Mouse (Mus musculus): ENCODE data around the gene Baiap2l1. TPM values are rescaled to one million over a fixed set of nuclear protein-coding genes. Genes with fewer than 3 reads are reported as not detected.

Baiap2l1 gene
- polyA plus RNA-seq, 1 experiment from 2014 or later, result 8.1 TPM

- H3K4me2 ChIP-seq, result no peak overlapping the region
- TF ChIP-seq CTCF (IDR thresholded peaks at IDR 0.05; ENCODE audit: low read depth), result no peak
- H3K27ac ChIP-seq (ENCODE audit: low read depth), result no peak overlapping the region
- no peak overlapping the region for H3K4me3 ChIP-seq (ENCODE audit: low read depth, low read length)
- H3K27me3 ChIP-seq (ENCODE audit: insufficient read depth, low read length), result no peaks in the 10 kb centered on the region
- no peak overlapping the region for H3K9ac ChIP-seq
- WGBS, result 56% methylated on average over 7 of the region's 7 CpGs
- peak; percentile 39 for DNase-seq
- H3K9me3 ChIP-seq (ENCODE audit: low read depth, low read length), result 0 out of 2 replicates have a peak, but pooled peaks cover 3% of the 10 kb centered on the region
- peaks cover 6% of the 10 kb centered on the region for H3K4me1 ChIP-seq (ENCODE audit: insufficient read depth)
- H3K36me3 ChIP-seq (ENCODE audit: insufficient read depth), result no peaks in the 10 kb centered on the region
- ATAC-seq (ENCODE audit: insufficient read depth), result no peak
These were observed 111.2 kb downstream of the Baiap2l1 start for GRCm38 (mm10) chr5:144246669-144247068.

DNA sequence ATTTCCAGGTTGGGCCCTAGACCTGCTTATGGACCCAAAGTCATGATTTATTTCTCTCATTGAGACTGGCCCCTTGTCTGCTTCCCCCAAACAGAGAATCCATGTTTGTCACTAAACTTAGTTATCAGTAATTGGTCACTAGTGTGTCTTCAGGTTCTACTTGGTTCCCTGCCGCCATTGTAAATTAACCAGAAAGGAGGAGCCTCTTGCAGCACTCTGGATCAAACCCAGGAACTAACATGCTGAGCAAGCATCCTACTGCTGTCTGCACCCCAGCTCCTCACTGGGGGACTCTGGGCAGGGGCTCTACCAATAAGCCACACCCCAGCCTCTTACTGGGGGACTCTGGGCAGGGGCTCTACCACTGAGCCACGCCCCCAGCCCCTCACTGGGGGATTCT lies 112.3 kb downstream of the Baiap2l1 start:
- Histone ChIP-seq H3K4me2 (no peak overlapping the region), H3K9ac (no peak overlapping the region), H3K27ac (ENCODE audit: low read depth) (no peak overlapping the region), H3K27me3 (ENCODE audit: insufficient read depth, low read length) (no peaks in the 10 kb centered on the region), H3K4me1 (ENCODE audit: insufficient read depth) (peaks cover 6% of the 10 kb centered on the region), H3K9me3 (ENCODE audit: low read depth, low read length) (0 out of 2 replicates have a peak, but pooled peaks cover 3% of the 10 kb centered on the region), H3K36me3 (ENCODE audit: insufficient read depth) (no peaks in the 10 kb centered on the region), H3K4me3 (ENCODE audit: low read depth, low read length) (no peak overlapping the region)
- no peak for DNase-seq
- 69% methylated on average over 2 of the region's 2 CpGs for whole genome bisulfite sequencing
- ATAC-seq (ENCODE audit: insufficient read depth), result no peak
- TF ChIP-seq CTCF (IDR thresholded peaks at IDR 0.05; ENCODE audit: low read depth), result no peak

DNA sequence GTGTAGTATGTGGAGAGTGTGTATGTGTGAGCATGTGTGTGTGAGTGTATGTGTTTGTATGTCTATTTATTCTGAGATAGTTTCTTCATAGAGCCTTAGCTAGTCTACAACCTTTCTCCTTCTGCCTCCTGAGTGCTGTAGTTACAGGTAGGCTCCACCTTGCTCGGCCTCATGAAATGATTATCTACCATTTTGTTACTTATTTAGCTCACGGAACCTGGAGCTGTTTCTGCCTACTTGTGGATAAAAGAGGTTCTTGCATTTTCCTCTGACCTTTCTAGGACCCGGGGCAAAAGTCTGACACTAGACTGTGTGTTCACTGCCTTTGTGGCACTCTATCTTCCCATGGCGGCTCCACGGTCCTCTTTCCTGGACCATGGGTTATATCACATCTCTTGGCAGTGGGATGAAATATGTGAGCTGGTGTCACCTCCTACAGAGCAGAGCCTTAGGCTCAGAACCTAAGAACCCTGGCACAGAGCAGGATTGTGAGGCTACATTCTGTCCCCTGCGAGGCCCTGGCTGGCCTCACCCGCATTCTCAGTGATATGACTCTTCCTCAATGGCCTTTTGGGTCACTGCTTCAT lies 113.9 kb downstream of the Baiap2l1 start, which contains the start of gene Bri3:
Bri3 (plus strand) TSS at position 537 of the 587 bp plus-strand sequence.
- H3K9me3 ChIP-seq (ENCODE audit: low read depth, low read length), result no peaks in the 10 kb centered on the region
- no peaks in the 10 kb centered on the region for H3K27me3 ChIP-seq (ENCODE audit: insufficient read depth, low read length)
- H3K4me3 ChIP-seq (ENCODE audit: low read depth, low read length), result no peak within 1 kb of the TSS
- TF ChIP-seq CTCF (IDR thresholded peaks at IDR 0.05; ENCODE audit: low read depth), result no peak
- WGBS, result 88% methylated on average over 7 of the region's 7 CpGs
- no peaks in the 10 kb centered on the region for H3K36me3 ChIP-seq (ENCODE audit: insufficient read depth)
- H3K4me2 ChIP-seq, result no peak within 1 kb of the TSS
- H3K27ac ChIP-seq (ENCODE audit: low read depth), result no peak within 1 kb of the TSS
- no peak for ATAC-seq (ENCODE audit: insufficient read depth)
- peaks cover 6% of the 10 kb centered on the region for H3K4me1 ChIP-seq (ENCODE audit: insufficient read depth)
- DNase-seq, result no peak
- H3K9ac ChIP-seq, result no peak within 1 kb of the TSS

DNA sequence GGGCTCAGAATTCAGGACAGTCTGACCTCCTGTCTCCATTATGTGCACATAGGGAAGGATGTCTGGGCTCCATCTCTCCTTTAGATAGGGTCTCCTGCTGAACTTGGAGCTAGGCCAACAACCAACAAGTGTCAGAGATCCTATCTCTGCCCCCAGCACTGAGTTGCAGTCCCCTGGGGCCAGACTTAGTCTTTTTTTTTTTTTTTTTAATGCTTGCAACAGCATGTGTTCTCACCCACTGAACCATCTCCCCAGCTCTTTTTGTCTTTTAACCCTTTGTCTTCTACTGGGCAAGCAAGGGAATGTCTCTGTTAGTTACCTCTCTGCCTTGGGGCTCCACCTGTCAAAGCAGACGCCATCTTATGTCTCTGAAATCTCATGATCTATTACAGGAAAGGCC lies 118.9 kb downstream of the Baiap2l1 start:
- ATAC-seq (ENCODE audit: insufficient read depth), result no peak
- WGBS, result 79% methylated on average over 1 of the region's 1 CpGs

GRCm38 (mm10) chr5:144234714-144235113 lies 123.2 kb downstream of the Baiap2l1 start:
- TF ChIP-seq CTCF (IDR thresholded peaks at IDR 0.05; ENCODE audit: low read depth), result no peak

More for the DNA sequence above, 118.9 kb downstream of the Baiap2l1 start:
- TF ChIP-seq CTCF (IDR thresholded peaks at IDR 0.05; ENCODE audit: low read depth), result no peak
- Histone ChIP-seq H3K4me3 (ENCODE audit: low read depth, low read length) (no peak overlapping the region), H3K27me3 (ENCODE audit: insufficient read depth, low read length) (no peaks in the 10 kb centered on the region), H3K4me1 (ENCODE audit: insufficient read depth) (no peaks in the 10 kb centered on the region), H3K4me2 (no peak overlapping the region), H3K36me3 (ENCODE audit: insufficient read depth) (no peaks in the 10 kb centered on the region), H3K27ac (ENCODE audit: low read depth) (no peak overlapping the region), H3K9ac (no peak overlapping the region), H3K9me3 (ENCODE audit: low read depth, low read length) (no peaks in the 10 kb centered on the region)
- DNase-seq, result no peak

GRCm38 (mm10) chr5:144234222-144234621 lies 123.7 kb downstream of the Baiap2l1 start:
- ATAC-seq (ENCODE audit: insufficient read depth) (no peak), DNase-seq (no peak)
- WGBS, result 64% methylated on average over 6 of the region's 6 CpGs
- no peaks in the 10 kb centered on the region for H3K9me3 ChIP-seq (ENCODE audit: low read depth, low read length)
- no peaks in the 10 kb centered on the region for H3K4me1 ChIP-seq (ENCODE audit: insufficient read depth)
- no peak overlapping the region for H3K4me2 ChIP-seq
- no peak overlapping the region for H3K9ac ChIP-seq
- H3K4me3 ChIP-seq (ENCODE audit: low read depth, low read length), result no peak overlapping the region
- H3K36me3 ChIP-seq (ENCODE audit: insufficient read depth), result no peaks in the 10 kb centered on the region
- H3K27ac ChIP-seq (ENCODE audit: low read depth), result no peak overlapping the region
- H3K27me3 ChIP-seq (ENCODE audit: insufficient read depth, low read length), result no peaks in the 10 kb centered on the region
- TF ChIP-seq CTCF (IDR thresholded peaks at IDR 0.05; ENCODE audit: low read depth), result no peak

More at GRCm38 (mm10) chr5:144234714-144235113, 123.2 kb downstream of the Baiap2l1 start:
- no peak overlapping the region for H3K9ac ChIP-seq
- DNase-seq, result no peak
- WGBS, result 75% methylated on average over 7 of the region's 7 CpGs
- no peak overlapping the region for H3K27ac ChIP-seq (ENCODE audit: low read depth)
- no peak overlapping the region for H3K4me3 ChIP-seq (ENCODE audit: low read depth, low read length)
- no peak overlapping the region for H3K4me2 ChIP-seq
- H3K4me1 ChIP-seq (ENCODE audit: insufficient read depth), result no peaks in the 10 kb centered on the region
- no peaks in the 10 kb centered on the region for H3K36me3 ChIP-seq (ENCODE audit: insufficient read depth)
- H3K27me3 ChIP-seq (ENCODE audit: insufficient read depth, low read length), result no peaks in the 10 kb centered on the region
- no peak for ATAC-seq (ENCODE audit: insufficient read depth)
- no peaks in the 10 kb centered on the region for H3K9me3 ChIP-seq (ENCODE audit: low read depth, low read length)

- no peak overlapping the region for H3K9ac ChIP-seq
- H3K36me3 ChIP-seq (ENCODE audit: insufficient read depth), result no peaks in the 10 kb centered on the region
- H3K4me2 ChIP-seq, result no peak overlapping the region
- no peak overlapping the region for H3K27ac ChIP-seq (ENCODE audit: low read depth)
- no peak overlapping the region for H3K4me3 ChIP-seq (ENCODE audit: low read depth, low read length)
- 84% methylated on average over 5 of the region's 5 CpGs for WGBS
- ATAC-seq (ENCODE audit: insufficient read depth) (no peak), DNase-seq (no peak)
- H3K9me3 ChIP-seq (ENCODE audit: low read depth, low read length), result no peaks in the 10 kb centered on the region
- no peak for TF ChIP-seq CTCF (IDR thresholded peaks at IDR 0.05; ENCODE audit: low read depth)
- H3K27me3 ChIP-seq (ENCODE audit: insufficient read depth, low read length), result no peaks in the 10 kb centered on the region
- no peaks in the 10 kb centered on the region for H3K4me1 ChIP-seq (ENCODE audit: insufficient read depth)
These were observed 125.4 kb downstream of the Baiap2l1 start for GRCm38 (mm10) chr5:144232531-144232930.
